Mouse (Mus musculus) spleen, adult 2 months (tissue): ENCODE results near the gene Thrsp. TPM values are rescaled to one million over a fixed set of nuclear protein-coding genes. Genes with fewer than 3 reads are reported as not detected.

Source experiments
- DNase-seq, 2 experiments: peaks; one replicate each; pipeline versions ENCODE4 v3.0.0 to v3.0.0-alpha.2; 2012 to 2021; ENCODE audit warnings: low spot score in 2 of 2, low read depth in 1 of 2
- H3K27ac ChIP-seq: fragments of 200-500 bp; 2 replicates; pipeline ENCODE4 v1.5.1; 2012; ENCODE audit warnings: low read length, inconsistent platforms; ENCODE audit not compliant: insufficient read depth
- H3K27me3 ChIP-seq: fragments of 200-500 bp; 2 replicates; pipeline ENCODE4 v1.6.1; 2012; ENCODE audit warnings: mild to moderate bottlenecking, moderate library complexity, low read length, inconsistent platforms; ENCODE audit not compliant: control insufficient read depth, insufficient read depth
- H3K36me3 ChIP-seq: fragments of 200-500 bp; 2 replicates; pipeline ENCODE4 v1.6.1; 2012; ENCODE audit warnings: mild to moderate bottlenecking, low read length, inconsistent platforms; ENCODE audit not compliant: control insufficient read depth, insufficient read depth
- H3K4me1 ChIP-seq: fragments of 200-500 bp; 2 replicates; pipeline ENCODE4 v1.6.1; 2011; ENCODE audit warnings: inconsistent platforms; ENCODE audit not compliant: control insufficient read depth, insufficient read depth, insufficient read length
- H3K4me3 ChIP-seq: fragments of 200-500 bp; 2 replicates; pipeline ENCODE4 v1.5.1; 2011; ENCODE audit warnings: mild to moderate bottlenecking, inconsistent platforms; ENCODE audit not compliant: insufficient read depth, insufficient read length; ENCODE audit errors: extremely low read depth
- CTCF ChIP-seq: fragments of 200-500 bp; IDR thresholded peaks from 2 replicates; pipeline ENCODE4 v1.5.1; 2011; ENCODE audit warnings: mild to moderate bottlenecking, inconsistent platforms; ENCODE audit not compliant: insufficient read depth, insufficient read length, insufficient replicate concordance; ENCODE audit errors: extremely low read depth
- POLR2A ChIP-seq: fragments of 200-500 bp; IDR thresholded peaks from 2 replicates; pipeline ENCODE4 v1.6.1; 2011; ENCODE audit warnings: low read depth, low read length, inconsistent platforms
- WGBS: fragments of 180-500 bp; shearing (Covaris S2); methylation state at CpG from one replicate; pipeline ENCODE4 v1.1.7; 2018; 5-methylcytosine and 5-hydroxymethylcytosine counted together
- polyA plus RNA-seq: library from polyadenylated mRNA; depleted of rRNA; stranded (reverse); fragments of >200 nt; gene quantifications from 2 replicates; pipeline ENCODE4 v1.2.3, GENCODE M21; 2012

Thrsp gene
- polyA plus RNA-seq, 1 experiment: 4.8 TPM

GRCm38 (mm10) chr7:97427296-97427695, 9.8 kb upstream of the Thrsp start:
- 84% methylated on average over 6 of the region's 6 CpGs for WGBS
- Histone ChIP-seq H3K36me3 (no peaks in the 10 kb centered on the region), H3K4me1 (peaks cover 12% of the 10 kb centered on the region; the same call in 1 of the 2 replicates), H3K27ac (peak overlapping the region; percentile 12; the same call in 1 of the 2 replicates), H3K4me3 (no peak overlapping the region), H3K27me3 (no peaks in the 10 kb centered on the region)
- TF ChIP-seq CTCF: no peak
- TF ChIP-seq POLR2A: no peak
- DNase-seq: no peak

DNA sequence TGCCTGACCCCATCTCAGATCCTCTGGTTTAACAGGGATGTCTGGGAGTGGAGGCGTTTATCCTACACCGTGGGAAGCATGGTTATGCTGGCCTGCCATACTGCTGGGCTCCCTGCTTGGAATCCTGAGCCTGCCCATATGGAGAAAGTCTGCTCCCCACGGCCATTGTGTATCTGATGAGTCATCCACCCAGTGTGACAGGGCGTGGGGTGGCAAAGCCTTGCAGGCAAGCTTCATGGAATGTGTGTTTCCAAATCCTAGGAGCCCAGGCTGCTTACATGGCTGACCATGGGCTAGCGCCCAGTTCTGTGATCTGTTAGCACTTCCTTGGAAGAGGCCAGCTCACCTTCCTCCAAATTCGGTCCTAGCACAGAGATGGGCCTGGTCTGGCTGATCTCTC, 9.0 kb upstream of the Thrsp start:
- Histone ChIP-seq H3K4me1 (peaks cover 12% of the 10 kb centered on the region; the same call in 1 of the 2 replicates), H3K4me3 (no peak overlapping the region), H3K36me3 (no peaks in the 10 kb centered on the region), H3K27ac (no peak overlapping the region), H3K27me3 (no peaks in the 10 kb centered on the region)
- 77% methylated on average over 6 of the region's 6 CpGs for WGBS
- DNase-seq: no peak
- TF ChIP-seq CTCF (no peak), POLR2A (no peak)

- no peaks in the 10 kb centered on the region for H3K27me3 ChIP-seq
- H3K27ac ChIP-seq: no peak overlapping the region
- H3K4me3 ChIP-seq: no peak overlapping the region
- TF ChIP-seq POLR2A (no peak), CTCF (peak; percentile 98)
- 8% methylated on average over 12 of the region's 12 CpGs for WGBS
- H3K4me1 ChIP-seq: peaks cover 6% of the 10 kb centered on the region; the same call in 1 of the 2 replicates
- peak; percentile 49 to 79 for DNase-seq
- no peaks in the 10 kb centered on the region for H3K36me3 ChIP-seq
These were observed 7.2 kb upstream of the Thrsp start for GRCm38 (mm10) chr7:97424621-97425245.

DNA sequence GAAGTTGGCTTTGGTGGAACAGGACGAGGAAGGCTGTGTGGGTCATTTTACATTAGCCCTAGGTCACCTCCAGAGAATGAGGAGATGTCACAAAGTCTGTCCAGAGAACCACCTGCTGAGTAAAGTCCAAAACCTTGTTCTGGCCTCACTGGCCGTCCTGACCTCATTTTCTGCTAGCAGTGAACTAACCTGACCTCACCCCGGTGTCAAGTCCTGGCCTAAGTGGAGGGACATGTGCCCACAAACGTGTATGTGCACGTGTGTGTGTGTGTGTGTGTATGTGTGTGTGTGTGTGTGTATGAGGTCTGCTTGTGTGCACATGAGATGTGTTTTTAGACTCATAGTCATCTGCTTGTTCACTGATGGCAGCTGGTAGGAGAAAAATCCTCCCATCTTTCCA, 6.2 kb upstream of the Thrsp start:
- Histone ChIP-seq H3K4me3 (no peak overlapping the region), H3K4me1 (peaks cover 5% of the 10 kb centered on the region; the same call in 1 of the 2 replicates), H3K27ac (no peak overlapping the region), H3K27me3 (no peaks in the 10 kb centered on the region), H3K36me3 (no peaks in the 10 kb centered on the region)
- no peak for DNase-seq
- TF ChIP-seq POLR2A (no peak), CTCF (no peak)
- WGBS: 67% methylated on average over 5 of the region's 5 CpGs

GRCm38 (mm10) chr7:97420958-97421651, 3.6 kb upstream of the Thrsp start:
- Histone ChIP-seq H3K4me1 (0 out of 2 replicates have a peak, but pooled peaks cover 2% of the 10 kb centered on the region), H3K27me3 (no peaks in the 10 kb centered on the region), H3K36me3 (no peaks in the 10 kb centered on the region), H3K27ac (no peak overlapping the region), H3K4me3 (no peak overlapping the region)
- 85% methylated on average over 8 of the region's 8 CpGs for WGBS
- TF ChIP-seq CTCF: no peak
- no peak for TF ChIP-seq POLR2A
- no peak for DNase-seq

GRCm38 (mm10) chr7:97420406-97420805, 2.9 kb upstream of the Thrsp start:
- DNase-seq: no peak
- H3K4me1 ChIP-seq: no peaks in the 10 kb centered on the region
- no peak overlapping the region for H3K27ac ChIP-seq
- 89% methylated on average over 1 of the region's 1 CpGs for WGBS
- H3K36me3 ChIP-seq: no peaks in the 10 kb centered on the region
- no peak for TF ChIP-seq CTCF
- TF ChIP-seq POLR2A: no peak
- no peak overlapping the region for H3K4me3 ChIP-seq
- H3K27me3 ChIP-seq: no peaks in the 10 kb centered on the region

DNA sequence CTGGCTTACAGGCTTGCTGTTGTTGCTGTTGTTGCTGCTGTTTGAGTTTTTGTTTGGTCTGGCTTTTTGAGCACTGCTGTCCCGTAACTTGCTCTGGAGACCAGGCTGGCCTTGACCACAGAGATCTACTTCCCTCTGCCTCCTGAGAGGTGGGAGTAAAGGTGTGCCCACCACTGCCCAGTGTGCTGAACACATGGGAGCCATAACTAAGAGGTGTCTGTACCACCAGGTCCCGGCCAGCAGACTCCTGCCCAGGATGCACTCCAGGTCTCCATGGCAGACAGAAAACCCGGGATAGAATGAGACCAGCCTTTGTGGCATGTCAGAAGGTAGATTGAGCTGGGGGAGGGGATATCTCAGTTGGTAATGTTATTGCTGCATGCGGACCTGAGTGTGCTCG, 1.6 kb upstream of the Thrsp start:
- H3K4me3 ChIP-seq: no peak overlapping the region
- no peak for TF ChIP-seq POLR2A
- TF ChIP-seq CTCF: no peak
- no peaks in the 10 kb centered on the region for H3K36me3 ChIP-seq
- WGBS: 84% methylated on average over 5 of the region's 5 CpGs
- no peak overlapping the region for H3K27ac ChIP-seq
- DNase-seq: no peak
- H3K27me3 ChIP-seq: no peaks in the 10 kb centered on the region
- H3K4me1 ChIP-seq: no peaks in the 10 kb centered on the region
